Mouse (Mus musculus): ENCODE measurements around the gene Glrx. TPM values are rescaled to one million over a fixed set of nuclear protein-coding genes. Genes with fewer than 3 reads are reported as not detected.

The Glrx gene
- polyA plus RNA-seq, 1 experiment from 2014 or later = 49.9 TPM

DNA sequence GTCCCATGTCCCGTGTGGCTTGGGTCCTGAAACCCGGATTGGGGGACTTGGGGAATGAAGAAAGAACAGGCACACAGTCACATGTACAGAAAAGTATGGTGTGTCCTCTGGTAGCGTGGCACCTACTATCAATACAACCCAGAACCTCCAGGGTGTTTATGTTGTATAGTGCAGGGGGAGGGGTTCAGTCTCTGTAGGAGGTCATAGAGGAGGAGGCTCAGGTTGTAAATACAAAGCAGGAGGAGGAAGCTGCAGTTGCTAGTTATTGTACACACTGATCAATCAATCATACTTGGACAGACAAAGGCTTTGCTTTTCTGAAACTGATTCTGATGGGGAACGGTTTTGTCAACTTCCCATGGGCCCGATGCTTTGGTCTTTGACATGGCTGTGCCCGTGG is 8.0 kb upstream of the Glrx start:
- no peaks in the 10 kb centered on the region for H3K36me3 ChIP-seq (ENCODE audit: control insufficient read depth, insufficient read depth)
- no peaks in the 10 kb centered on the region for H3K27me3 ChIP-seq (ENCODE audit: control insufficient read depth, insufficient read depth, low read depth, low read length)
- ATAC-seq (ENCODE audit: low read depth) = no peak
- H3K9ac ChIP-seq (ENCODE audit: low read depth, low read length) = no peak overlapping the region
- 53% methylated on average over 6 of the region's 6 CpGs for WGBS (ENCODE audit: insufficient replicate concordance)
- H3K27ac ChIP-seq (ENCODE audit: low read length) = no peak overlapping the region
- no peaks in the 10 kb centered on the region for H3K4me1 ChIP-seq (ENCODE audit: control insufficient read depth, low read depth, low read length)
- no peak overlapping the region for H3K4me3 ChIP-seq (ENCODE audit: low read depth, low read length)
- H3K9me3 ChIP-seq (replicated peaks; ENCODE audit: control insufficient read depth, low read length) = no peaks in the 10 kb centered on the region
- H3K4me2 ChIP-seq (ENCODE audit: low read depth, low read length) = no peak overlapping the region

DNA sequence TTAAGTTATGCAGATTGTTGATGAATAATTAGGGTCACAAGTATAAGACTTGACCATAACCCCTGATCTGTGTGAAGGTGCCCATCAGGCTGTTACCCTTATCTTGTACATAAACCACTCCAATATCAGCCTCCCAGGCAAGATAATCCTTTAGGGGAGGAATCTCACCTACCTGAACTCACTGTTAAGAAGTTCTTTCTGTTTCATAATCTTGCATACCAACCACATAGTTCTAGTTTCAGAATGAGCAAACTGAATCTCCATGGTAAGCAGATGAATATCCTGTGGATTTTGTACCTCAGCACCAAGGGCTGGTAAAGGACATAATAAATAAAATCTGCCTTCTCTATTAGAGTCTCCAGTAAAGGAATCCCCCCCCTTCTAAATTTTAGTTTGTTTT is 7.0 kb upstream of the Glrx start:
- Histone ChIP-seq H3K4me1 (ENCODE audit: control insufficient read depth, low read depth, low read length) (no peaks in the 10 kb centered on the region), H3K27me3 (ENCODE audit: control insufficient read depth, insufficient read depth, low read depth, low read length) (no peaks in the 10 kb centered on the region), H3K9ac (ENCODE audit: low read depth, low read length) (no peak overlapping the region), H3K9me3 (replicated peaks; ENCODE audit: control insufficient read depth, low read length) (no peaks in the 10 kb centered on the region), H3K4me2 (ENCODE audit: low read depth, low read length) (no peak overlapping the region), H3K27ac (ENCODE audit: low read length) (no peak overlapping the region), H3K4me3 (ENCODE audit: low read depth, low read length) (no peak overlapping the region), H3K36me3 (ENCODE audit: control insufficient read depth, insufficient read depth) (no peaks in the 10 kb centered on the region)
- no peak for ATAC-seq (ENCODE audit: low read depth)

DNA sequence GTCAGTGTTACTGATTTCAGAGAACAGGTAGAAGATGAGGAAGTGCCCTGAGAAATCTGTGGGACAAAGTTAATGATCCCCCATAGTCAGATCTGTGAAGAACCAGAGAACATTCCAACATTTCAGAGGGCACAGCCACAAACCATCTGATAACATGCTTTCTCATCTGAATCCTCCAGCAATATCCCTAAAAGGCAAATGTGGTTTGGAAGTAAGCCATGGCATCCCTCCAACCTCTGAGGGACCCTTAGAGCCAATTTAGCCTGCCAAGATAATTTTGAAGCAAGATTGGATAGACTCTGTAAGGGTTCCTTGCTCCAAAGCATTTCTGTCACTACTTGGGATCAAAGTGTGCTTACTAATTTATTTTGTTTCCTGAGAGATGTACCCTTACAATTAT is 6.2 kb upstream of the Glrx start:
- ATAC-seq (ENCODE audit: low read depth) = no peak
- Histone ChIP-seq H3K4me1 (ENCODE audit: control insufficient read depth, low read depth, low read length) (no peaks in the 10 kb centered on the region), H3K36me3 (ENCODE audit: control insufficient read depth, insufficient read depth) (no peaks in the 10 kb centered on the region), H3K27ac (ENCODE audit: low read length) (no peak overlapping the region), H3K9ac (ENCODE audit: low read depth, low read length) (no peak overlapping the region), H3K4me2 (ENCODE audit: low read depth, low read length) (no peak overlapping the region), H3K27me3 (ENCODE audit: control insufficient read depth, insufficient read depth, low read depth, low read length) (no peaks in the 10 kb centered on the region), H3K9me3 (replicated peaks; ENCODE audit: control insufficient read depth, low read length) (no peaks in the 10 kb centered on the region), H3K4me3 (ENCODE audit: low read depth, low read length) (no peak overlapping the region)

DNA sequence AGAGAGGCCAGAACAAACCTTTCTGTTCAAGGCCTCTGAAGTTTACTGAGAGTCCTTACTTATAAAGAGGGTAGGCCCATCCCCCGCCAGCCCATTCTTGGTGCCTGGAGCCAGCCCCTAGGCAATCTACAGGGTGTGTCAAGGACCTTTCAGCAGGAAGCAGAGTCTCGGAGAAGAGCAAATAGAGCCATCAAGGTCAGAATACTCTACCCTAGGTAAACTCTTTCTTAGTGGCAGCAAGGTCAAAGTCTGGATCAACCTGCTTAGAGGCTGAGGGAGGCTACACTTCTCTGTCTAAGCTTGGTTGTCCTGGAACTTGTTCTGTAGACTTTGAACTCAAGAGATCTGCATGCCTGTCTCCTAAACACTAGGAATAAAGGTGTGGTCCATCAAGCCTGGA is 4.2 kb upstream of the Glrx start:
- no peaks in the 10 kb centered on the region for H3K27me3 ChIP-seq (ENCODE audit: control insufficient read depth, insufficient read depth, low read depth, low read length)
- 61% methylated on average over 2 of the region's 2 CpGs for WGBS (ENCODE audit: insufficient replicate concordance)
- H3K4me2 ChIP-seq (ENCODE audit: low read depth, low read length) = no peak overlapping the region
- peaks cover 7% of the 10 kb centered on the region for H3K4me1 ChIP-seq (ENCODE audit: control insufficient read depth, low read depth, low read length)
- no peak overlapping the region for H3K4me3 ChIP-seq (ENCODE audit: low read depth, low read length)
- ATAC-seq (ENCODE audit: low read depth) = no peak
- H3K36me3 ChIP-seq (ENCODE audit: control insufficient read depth, insufficient read depth) = no peaks in the 10 kb centered on the region
- no peak overlapping the region for H3K27ac ChIP-seq (ENCODE audit: low read length)
- H3K9ac ChIP-seq (ENCODE audit: low read depth, low read length) = no peak overlapping the region
- no peaks in the 10 kb centered on the region for H3K9me3 ChIP-seq (replicated peaks; ENCODE audit: control insufficient read depth, low read length)

DNA sequence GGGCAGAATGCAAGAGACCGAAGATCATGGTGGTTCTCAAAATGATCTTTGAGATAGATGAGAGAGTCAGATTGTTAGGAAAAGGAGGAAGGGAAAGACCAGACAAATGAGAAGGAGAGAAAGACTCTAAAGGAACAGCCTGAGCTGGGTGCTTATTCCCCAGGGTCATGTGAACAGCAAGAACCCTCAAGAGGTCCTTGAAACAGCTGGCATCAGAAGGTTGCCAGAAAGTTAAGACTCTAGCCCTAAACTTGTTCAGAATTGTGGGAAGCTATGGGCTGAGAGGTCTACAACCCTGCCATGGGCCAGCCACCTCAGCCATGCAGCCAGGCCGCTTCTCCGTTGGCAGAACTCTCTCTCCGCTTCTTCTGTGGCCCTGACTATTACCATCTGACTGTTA is 1.2 kb upstream of the Glrx start:
- Histone ChIP-seq H3K27ac (ENCODE audit: low read length) (no peak overlapping the region), H3K4me1 (ENCODE audit: control insufficient read depth, low read depth, low read length) (peaks cover 9% of the 10 kb centered on the region), H3K27me3 (ENCODE audit: control insufficient read depth, insufficient read depth, low read depth, low read length) (no peaks in the 10 kb centered on the region), H3K4me3 (ENCODE audit: low read depth, low read length) (no peak overlapping the region), H3K9me3 (replicated peaks; ENCODE audit: control insufficient read depth, low read length) (no peaks in the 10 kb centered on the region), H3K4me2 (ENCODE audit: low read depth, low read length) (no peak overlapping the region), H3K9ac (ENCODE audit: low read depth, low read length) (no peak overlapping the region), H3K36me3 (ENCODE audit: control insufficient read depth, insufficient read depth) (no peaks in the 10 kb centered on the region)
- no peak for ATAC-seq (ENCODE audit: low read depth)
- WGBS (ENCODE audit: insufficient replicate concordance) = 73% methylated on average over 4 of the region's 4 CpGs

DNA sequence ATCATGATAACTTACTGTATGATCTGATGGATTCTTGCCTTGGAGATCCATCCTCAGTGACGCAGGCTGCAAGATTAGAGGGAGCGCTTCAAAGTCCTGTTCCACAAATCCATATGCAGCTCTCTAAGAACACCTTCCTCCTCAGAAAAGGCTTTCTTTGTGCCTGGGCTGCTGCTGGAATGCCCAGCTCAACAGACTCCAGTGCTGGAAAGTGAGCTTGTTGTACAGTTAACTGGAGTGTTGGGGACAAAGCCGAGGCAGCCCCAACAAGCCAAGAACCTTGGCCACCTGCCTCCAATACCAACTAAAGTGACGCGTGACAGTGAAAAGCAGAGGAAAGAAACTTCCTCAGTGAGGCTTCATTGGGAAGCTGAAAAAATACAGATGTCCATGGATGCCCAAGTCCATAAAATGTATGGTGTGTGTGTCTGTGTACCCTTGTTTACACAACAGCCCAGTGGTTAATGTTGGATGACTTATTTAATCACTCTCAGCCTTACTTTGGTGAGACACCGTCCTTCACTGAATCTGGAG is 1.2 kb downstream of the Glrx start:
- Histone ChIP-seq H3K4me1 (ENCODE audit: control insufficient read depth, low read depth, low read length) (peaks cover 20% of the 10 kb centered on the region), H3K27me3 (ENCODE audit: control insufficient read depth, insufficient read depth, low read depth, low read length) (no peaks in the 10 kb centered on the region), H3K27ac (ENCODE audit: low read length) (peak overlapping the region; percentile 21; the same call in 1 of the 2 replicates), H3K36me3 (ENCODE audit: control insufficient read depth, insufficient read depth) (no peaks in the 10 kb centered on the region), H3K9ac (ENCODE audit: low read depth, low read length) (peak overlapping the region; percentile 58; the same call in 1 of the 2 replicates), H3K4me2 (ENCODE audit: low read depth, low read length) (peak overlapping the region; percentile 66), H3K9me3 (replicated peaks; ENCODE audit: control insufficient read depth, low read length) (no peaks in the 10 kb centered on the region), H3K4me3 (ENCODE audit: low read depth, low read length) (peak overlapping the region; percentile 65)
- WGBS (ENCODE audit: insufficient replicate concordance) = 54% methylated on average over 6 of the region's 6 CpGs
- no peak for ATAC-seq (ENCODE audit: low read depth)

DNA sequence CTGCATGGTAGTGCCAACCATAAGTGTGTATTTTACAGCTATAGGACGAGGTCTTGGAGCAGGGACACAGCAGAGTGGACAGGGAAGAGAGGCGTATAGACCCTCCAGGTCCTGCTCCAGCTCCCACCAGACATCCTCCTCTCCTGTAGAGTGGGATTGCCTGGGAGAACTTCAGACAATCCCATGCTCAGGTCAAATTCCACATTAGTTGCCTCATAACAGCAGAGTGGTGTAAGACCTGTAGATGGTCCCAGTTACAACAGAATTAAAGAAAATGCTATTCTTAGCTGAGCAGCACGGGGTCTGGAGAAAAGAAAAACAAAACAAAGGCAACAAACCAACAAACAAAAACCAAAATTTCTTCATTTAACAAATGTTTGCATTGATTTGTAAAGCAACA is 2.3 kb downstream of the Glrx start:
- WGBS (ENCODE audit: insufficient replicate concordance) = 62% methylated on average over 3 of the region's 3 CpGs
- Histone ChIP-seq H3K27ac (ENCODE audit: low read length) (no peak overlapping the region), H3K4me3 (ENCODE audit: low read depth, low read length) (peak overlapping the region; percentile 65; the same call in 1 of the 2 replicates), H3K4me2 (ENCODE audit: low read depth, low read length) (peak overlapping the region; percentile 66), H3K27me3 (ENCODE audit: control insufficient read depth, insufficient read depth, low read depth, low read length) (no peaks in the 10 kb centered on the region), H3K4me1 (ENCODE audit: control insufficient read depth, low read depth, low read length) (peaks cover 23% of the 10 kb centered on the region), H3K36me3 (ENCODE audit: control insufficient read depth, insufficient read depth) (no peaks in the 10 kb centered on the region), H3K9ac (ENCODE audit: low read depth, low read length) (no peak overlapping the region), H3K9me3 (replicated peaks; ENCODE audit: control insufficient read depth, low read length) (no peaks in the 10 kb centered on the region)
- ATAC-seq (ENCODE audit: low read depth) = peak; percentile 37

DNA sequence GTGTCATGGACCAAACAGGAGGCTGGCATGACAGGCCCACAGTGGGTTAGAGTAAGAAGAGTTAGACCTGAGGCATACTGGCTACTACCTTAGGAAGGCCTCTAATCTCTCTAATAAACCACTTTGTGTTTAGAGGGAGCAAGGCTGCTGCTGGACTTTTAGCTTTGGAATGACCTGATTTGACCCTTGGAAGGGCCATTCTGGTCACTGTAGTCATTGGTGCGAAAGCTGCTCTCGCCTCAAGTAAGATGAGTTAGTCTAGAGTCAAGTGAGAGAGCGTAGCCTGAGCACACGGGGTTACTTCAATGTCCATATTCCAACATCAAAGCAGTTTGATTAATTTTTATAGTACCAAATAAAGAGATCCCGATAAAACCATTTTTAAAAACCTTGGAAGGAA is 3.7 kb downstream of the Glrx start:
- Histone ChIP-seq H3K4me3 (ENCODE audit: low read depth, low read length) (no peak overlapping the region), H3K27me3 (ENCODE audit: control insufficient read depth, insufficient read depth, low read depth, low read length) (no peaks in the 10 kb centered on the region), H3K9ac (ENCODE audit: low read depth, low read length) (no peak overlapping the region), H3K27ac (ENCODE audit: low read length) (no peak overlapping the region), H3K36me3 (ENCODE audit: control insufficient read depth, insufficient read depth) (peaks cover 3% of the 10 kb centered on the region; the same call in 1 of the 2 replicates), H3K4me1 (ENCODE audit: control insufficient read depth, low read depth, low read length) (peaks cover 26% of the 10 kb centered on the region), H3K9me3 (replicated peaks; ENCODE audit: control insufficient read depth, low read length) (no peaks in the 10 kb centered on the region), H3K4me2 (ENCODE audit: low read depth, low read length) (no peak overlapping the region)
- no peak for ATAC-seq (ENCODE audit: low read depth)
- WGBS (ENCODE audit: insufficient replicate concordance) = 85% methylated on average over 5 of the region's 5 CpGs

DNA sequence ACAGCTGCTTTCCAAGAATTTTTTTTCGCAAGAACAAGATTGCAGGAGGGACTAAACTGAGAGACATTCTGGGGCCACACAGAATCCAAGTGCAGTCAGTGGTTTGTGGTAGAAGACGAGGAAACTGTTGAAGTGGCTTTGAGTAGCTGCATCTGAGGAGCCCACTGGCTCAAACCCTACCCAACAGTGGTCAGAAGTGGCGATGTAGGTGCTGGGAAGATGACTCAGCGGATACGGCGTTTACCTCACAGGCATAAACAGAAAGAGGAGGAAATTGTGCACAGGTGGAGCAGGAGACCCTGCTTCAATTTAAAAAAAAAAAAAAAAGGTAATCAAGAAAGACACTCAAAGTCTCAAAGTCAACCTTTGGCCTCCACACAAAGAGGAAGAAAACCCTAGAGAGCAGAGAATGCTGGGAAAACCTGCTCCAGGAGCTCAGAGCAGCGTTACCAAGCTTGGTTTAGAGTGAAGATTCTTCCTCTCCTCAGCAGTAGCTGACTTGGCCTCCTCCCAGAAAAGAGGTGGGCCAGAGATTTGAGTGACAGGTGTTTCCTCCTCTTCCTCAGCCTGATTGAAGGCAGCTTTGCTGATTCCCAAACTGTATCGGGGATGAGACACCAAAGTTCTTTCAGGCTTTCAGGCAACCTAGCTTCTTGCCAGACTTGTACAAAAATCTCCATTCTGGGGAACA is 4.5 kb downstream of the Glrx start:
- 43% methylated on average over 8 of the region's 8 CpGs for WGBS (ENCODE audit: insufficient replicate concordance)
- H3K27me3 ChIP-seq (ENCODE audit: control insufficient read depth, insufficient read depth, low read depth, low read length) = no peaks in the 10 kb centered on the region
- H3K4me2 ChIP-seq (ENCODE audit: low read depth, low read length) = no peak overlapping the region
- peaks cover 23% of the 10 kb centered on the region for H3K4me1 ChIP-seq (ENCODE audit: control insufficient read depth, low read depth, low read length)
- H3K27ac ChIP-seq (ENCODE audit: low read length) = peak overlapping the region; percentile 21; the same call in 1 of the 2 replicates
- H3K36me3 ChIP-seq (ENCODE audit: control insufficient read depth, insufficient read depth) = peaks cover 3% of the 10 kb centered on the region; the same call in 1 of the 2 replicates
- no peak overlapping the region for H3K9ac ChIP-seq (ENCODE audit: low read depth, low read length)
- no peaks in the 10 kb centered on the region for H3K9me3 ChIP-seq (replicated peaks; ENCODE audit: control insufficient read depth, low read length)
- H3K4me3 ChIP-seq (ENCODE audit: low read depth, low read length) = no peak overlapping the region
- no peak for ATAC-seq (ENCODE audit: low read depth)

Measured in liver, embryonic 16.5 days (tissue).